Mouse (Mus musculus) MEL (cell line): ENCODE results near the gene Sun5. TPM values are rescaled to one million over a fixed set of nuclear protein-coding genes. Genes with fewer than 3 reads are reported as not detected.
"Not testable (repeated sequence)": the region's sequence is repeated elsewhere in the genome, so short reads cannot be mapped to it uniquely, and the experiment has no call there.

Experiments used
- DNase-seq: peaks from one replicate; pipeline ENCODE4 v3.0.0; 2011; ENCODE audit warnings: low read depth, low spot score
- H3K27ac ChIP-seq: 2 replicates; pipeline ENCODE4 v1.5.1; 2012; ENCODE audit warnings: low read depth, mild to moderate bottlenecking, control low read depth, low read length, moderate library complexity; ENCODE audit not compliant: control insufficient read depth
- H3K27me3 ChIP-seq, 2 experiments: fragments of 150-350 bp in 1 of 2; sonication (generic) in 1 of 2; 2 replicates each; pipeline ENCODE4 v1.6.1; 2012; ENCODE audit warnings: low read length in 2 of 2, mild to moderate bottlenecking in 2 of 2, improper control_type of control experiment in 1 of 2, moderate library complexity in 1 of 2; ENCODE audit not compliant: insufficient read depth in 2 of 2, control insufficient read depth in 1 of 2
- H3K36me3 ChIP-seq, 2 experiments: 2 replicates each; pipeline ENCODE4 v1.6.1; 2012 to 2014; ENCODE audit warnings: low read length in 2 of 2, improper control_type of control experiment in 1 of 2, inconsistent platforms in 1 of 2, mild to moderate bottlenecking in 1 of 2; ENCODE audit not compliant: insufficient read depth in 2 of 2, control insufficient read depth in 1 of 2
- H3K4me1 ChIP-seq, 2 experiments: fragments of 150-350 bp in 1 of 2; sonication (generic) in 1 of 2; 2 replicates each; pipeline ENCODE4 v1.6.1; 2012; ENCODE audit warnings: low read length in 2 of 2, improper control_type of control experiment in 1 of 2, mild to moderate bottlenecking in 1 of 2; ENCODE audit not compliant: insufficient read depth in 2 of 2, control insufficient read depth in 1 of 2
- H3K4me3 ChIP-seq, 2 experiments: fragments of 150-350 bp in 1 of 2; sonication (generic) in 1 of 2; 2 replicates each; pipeline ENCODE4 v1.5.1; 2012; ENCODE audit warnings: low read depth in 2 of 2, low read length in 2 of 2, mild to moderate bottlenecking in 2 of 2, moderate library complexity in 2 of 2, control low read depth in 1 of 2, improper control_type of control experiment in 1 of 2; ENCODE audit not compliant: control insufficient read depth in 1 of 2, insufficient read depth in 1 of 2
- H3K79me2 ChIP-seq: 2 replicates; pipeline ENCODE4 v1.6.1; 2012; ENCODE audit warnings: mild to moderate bottlenecking, low read length, moderate library complexity; ENCODE audit not compliant: control insufficient read depth, poor library complexity, insufficient read depth
- H3K9ac ChIP-seq: 2 replicates; pipeline ENCODE4 v1.6.1; 2012; ENCODE audit warnings: low read depth, mild to moderate bottlenecking, control low read depth, low read length, moderate library complexity; ENCODE audit not compliant: control insufficient read depth, poor library complexity, severe bottlenecking
- H3K9me3 ChIP-seq: fragments of 150-350 bp; sonication (generic); replicated peaks from 2 replicates; pipeline ENCODE4 v1.6.1; 2012; ENCODE audit warnings: mild to moderate bottlenecking, low read length, improper control_type of control experiment, moderate library complexity; ENCODE audit not compliant: insufficient read depth
- BHLHE40 ChIP-seq: IDR thresholded peaks from 2 replicates; pipeline ENCODE4 v1.6.1; 2012; ENCODE audit warnings: low read depth, mild to moderate bottlenecking, inconsistent platforms, low read length, improper control_type of control experiment, borderline replicate concordance
- CHD2 ChIP-seq: IDR thresholded peaks from 2 replicates; pipeline ENCODE4 v1.6.1; 2011; ENCODE audit warnings: low read length, improper control_type of control experiment
- E2F4 ChIP-seq: IDR thresholded peaks from 2 replicates; pipeline ENCODE4 v1.6.1; 2011; ENCODE audit warnings: low read depth, low read length, improper control_type of control experiment, borderline replicate concordance
- ELF1 ChIP-seq: IDR thresholded peaks from 2 replicates; pipeline ENCODE4 v1.6.1; 2014; ENCODE audit warnings: low read depth, mild to moderate bottlenecking, inconsistent platforms, low read length, improper control_type of control experiment, moderate library complexity
- EP300 ChIP-seq, 2 experiments: IDR thresholded peaks; 2 replicates each; pipeline ENCODE4 v1.6.1; 2011; ENCODE audit warnings: improper control_type of control experiment in 2 of 2, low read length in 2 of 2, low read depth in 1 of 2, mild to moderate bottlenecking in 1 of 2
- GABPA ChIP-seq: IDR thresholded peaks from 2 replicates; pipeline ENCODE4 v1.6.1; 2012; ENCODE audit warnings: low read depth, mild to moderate bottlenecking, inconsistent platforms, low read length, improper control_type of control experiment, moderate library complexity
- GATA1 ChIP-seq: IDR thresholded peaks from 2 replicates; pipeline ENCODE4 v1.6.1; 2011; ENCODE audit warnings: low read depth, low read length, improper control_type of control experiment
- JUND ChIP-seq: IDR thresholded peaks from 2 replicates; pipeline ENCODE4 v1.6.1; 2011; ENCODE audit warnings: low read depth, mild to moderate bottlenecking, improper control_type of control experiment, low read length
- KAT2A ChIP-seq: conservative IDR thresholded peaks from 2 replicates; pipeline ENCODE4 v1.6.1; 2012; ENCODE audit warnings: low read depth, low read length, improper control_type of control experiment, inconsistent platforms
- MAX ChIP-seq: IDR thresholded peaks from 2 replicates; pipeline ENCODE4 v1.6.1; 2011; ENCODE audit warnings: low read length, improper control_type of control experiment
- MYB ChIP-seq: IDR thresholded peaks from 2 replicates; pipeline ENCODE4 v1.6.1; 2011; ENCODE audit warnings: mild to moderate bottlenecking, low read depth, low read length, improper control_type of control experiment
- MYC ChIP-seq: IDR thresholded peaks from 2 replicates; pipeline ENCODE4 v1.6.1; 2011; ENCODE audit warnings: low read depth, mild to moderate bottlenecking, low read length, improper control_type of control experiment, moderate library complexity
- POLR2AphosphoS2 ChIP-seq: IDR thresholded peaks from 2 replicates; pipeline ENCODE4 v1.6.1; 2011; ENCODE audit warnings: low read length, improper control_type of control experiment
- POLR2AphosphoS5 ChIP-seq: IDR thresholded peaks from 2 replicates; pipeline ENCODE4 v1.6.1; 2012; ENCODE audit warnings: low read depth, borderline replicate concordance, mild to moderate bottlenecking, inconsistent platforms, low read length, moderate library complexity, mixed read lengths
- RCOR1 ChIP-seq: IDR thresholded peaks from 2 replicates; pipeline ENCODE4 v1.6.1; 2012; ENCODE audit warnings: low read depth, mild to moderate bottlenecking, inconsistent platforms, low read length, improper control_type of control experiment
- SMC3 ChIP-seq: IDR thresholded peaks from 2 replicates; pipeline ENCODE4 v1.6.1; 2011; ENCODE audit warnings: low read depth, low read length, improper control_type of control experiment
- TAL1 ChIP-seq: IDR thresholded peaks from 2 replicates; pipeline ENCODE4 v1.6.1; 2012; ENCODE audit warnings: mild to moderate bottlenecking, inconsistent platforms, low read length, moderate library complexity, mixed read lengths
- TBP ChIP-seq: IDR thresholded peaks from 2 replicates; pipeline ENCODE4 v1.8.0; 2011; ENCODE audit warnings: low read depth, low read length, improper control_type of control experiment
- UBTF ChIP-seq: IDR thresholded peaks from 2 replicates; pipeline ENCODE4 v1.6.1; 2012; ENCODE audit warnings: low read depth, mild to moderate bottlenecking, inconsistent platforms, low read length, improper control_type of control experiment, moderate library complexity, borderline replicate concordance; ENCODE audit not compliant: insufficient read depth
- USF1 ChIP-seq: IDR thresholded peaks from 2 replicates; pipeline ENCODE4 v1.6.1; 2014; ENCODE audit warnings: low read depth, mild to moderate bottlenecking, inconsistent platforms, low read length, improper control_type of control experiment, moderate library complexity
- ZC3H11A ChIP-seq: IDR thresholded peaks from 2 replicates; pipeline ENCODE4 v1.6.1; 2012; ENCODE audit warnings: low read depth, mild to moderate bottlenecking, inconsistent platforms, low read length, improper control_type of control experiment
- polyA plus RNA-seq, 2 experiments: library from polyadenylated mRNA; stranded (reverse) in 1 of 2; unstranded in 1 of 2; fragments of >175 nt in 1 of 2; fragments of >200 nt in 1 of 2; gene quantifications; 2 replicates each; pipeline versions ENCODE4 v1.2.1 to v1.2.4; 2012; ENCODE audit warnings: low replicate concordance in 2 of 2, low read depth in 1 of 2; ENCODE audit not compliant: insufficient read length in 2 of 2, insufficient read depth in 1 of 2, missing spikeins in 1 of 2
- total RNA-seq: library from RNA; depleted of rRNA; stranded (reverse); fragments of 300-350 nt; gene quantifications from 2 replicates; pipeline ENCODE4 v1.2.3, GENCODE M21; 2012

The Sun5 gene
- total and polyA plus RNA-seq, 3 experiments, result not detected

DNA sequence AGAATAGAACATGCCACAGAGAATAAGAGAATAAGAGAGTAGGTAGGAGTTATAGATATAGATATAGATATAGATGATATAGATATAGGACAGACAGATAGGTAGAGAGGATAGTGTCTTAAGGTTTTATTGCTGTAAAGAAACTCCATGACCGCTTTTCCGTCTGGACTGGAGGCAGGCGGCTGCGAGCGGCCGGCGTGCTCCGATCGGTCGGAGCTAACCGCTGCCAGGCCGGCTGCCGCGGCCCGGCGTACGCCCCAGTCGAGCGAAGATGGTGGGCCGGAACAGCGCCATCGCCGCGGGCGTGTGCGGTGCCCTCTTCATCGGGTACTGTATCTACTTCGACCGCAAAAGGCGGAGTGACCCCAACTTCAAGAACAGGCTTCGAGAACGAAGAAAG lies 45.0 kb downstream of the Sun5 start:
- not testable (repeated sequence) for H3K9me3 ChIP-seq, H3K27me3 ChIP-seq, DNase-seq, H3K4me3 ChIP-seq, H3K36me3 ChIP-seq, H3K4me1 ChIP-seq, H3K79me2 ChIP-seq, H3K27ac ChIP-seq, H3K9ac ChIP-seq

DNA sequence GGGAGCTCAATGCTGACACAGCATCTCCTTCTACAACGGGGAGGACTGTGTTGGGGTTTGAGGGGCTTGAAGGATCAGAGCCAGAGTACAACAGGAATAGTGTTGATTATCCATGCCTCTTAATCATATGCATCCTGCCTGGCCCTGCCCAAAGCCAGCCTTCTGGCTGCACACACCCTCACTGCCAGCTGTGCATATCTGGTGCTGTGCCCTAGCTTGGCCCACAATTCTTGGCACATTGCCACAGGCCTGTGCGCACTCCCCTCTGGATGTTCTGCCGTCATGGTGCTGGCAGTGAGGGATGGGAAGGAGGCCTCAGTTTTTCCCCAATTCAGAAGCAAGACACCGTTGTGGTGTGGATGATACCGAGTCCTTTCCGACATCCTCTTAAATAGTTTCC lies 46.3 kb downstream of the Sun5 start:
- Histone ChIP-seq H3K9me3 (no peaks in the 10 kb centered on the region), H3K9ac (no peak overlapping the region), H3K27me3 (no peaks in the 10 kb centered on the region; a peak in 1 of 4 replicates), H3K4me3 (no peak overlapping the region), H3K27ac (no peak overlapping the region), H3K36me3 (no peaks in the 10 kb centered on the region), H3K79me2 (no peaks in the 10 kb centered on the region), H3K4me1 (no peaks in the 10 kb centered on the region)
- no peak for DNase-seq
- TF ChIP-seq POLR2AphosphoS5, result no peak
- TF ChIP-seq SMC3, result no peak
- TF ChIP-seq UBTF, result no peak
- TF ChIP-seq CHD2, result no peak

- Histone ChIP-seq H3K4me3 (no peak overlapping the region), H3K79me2 (no peaks in the 10 kb centered on the region), H3K4me1 (no peaks in the 10 kb centered on the region), H3K9me3 (no peaks in the 10 kb centered on the region), H3K36me3 (no peaks in the 10 kb centered on the region), H3K9ac (no peak overlapping the region), H3K27ac (no peak overlapping the region), H3K27me3 (no peaks in the 10 kb centered on the region; a peak in 1 of 4 replicates)
- no peak for DNase-seq
- TF ChIP-seq GABPA (no peak), MAX (no peak), JUND (no peak), GATA1 (no peak), KAT2A (no peak), TBP (no peak), MYC (no peak), EP300 (IDR thresholded peaks at IDR 0.05; ENCODE audit: low read depth in 1 of 2, low read length in 2 of 2) (no peak), MYB (no peak), ZC3H11A (no peak), RCOR1 (no peak), USF1 (no peak), POLR2AphosphoS5 (no peak), ELF1 (no peak), E2F4 (no peak), BHLHE40 (no peak), POLR2AphosphoS2 (no peak), TAL1 (no peak)
Observed at GRCm38 (mm10) chr2:153822005-153822543, 48.8 kb downstream of the Sun5 start.
